Mouse (Mus musculus) embryonic facial prominence, embryonic 11.5 days (tissue): ENCODE data around the gene Spcs3. TPM values are rescaled to one million over a fixed set of nuclear protein-coding genes. Genes with fewer than 3 reads are reported as not detected.

Experiments
- ATAC-seq: fragments of 200-750 bp; cut with Nextera tagmentation; replicated peaks from 2 replicates; pipeline ENCODE4 v1.8.0; 2017; ENCODE audit warnings: low read depth; ENCODE audit not compliant: insufficient number of reproducible peaks, low FRiP score, low TSS enrichment
- DNase-seq: peaks from one replicate; pipeline ENCODE4 v3.0.0-alpha.2; 2015; ENCODE audit warnings: low spot score
- H3K27ac ChIP-seq: fragments of 300-500 bp; sonication (generic); replicated peaks from 2 replicates; pipeline ENCODE4 v1.5.1; 2014; ENCODE audit warnings: mild to moderate bottlenecking, low read depth, low read length, control low read depth
- H3K27me3 ChIP-seq: fragments of 300-500 bp; sonication (generic); 2 replicates; pipeline ENCODE4 v1.6.1; 2014; ENCODE audit warnings: mild to moderate bottlenecking, low read length, moderate library complexity, mixed read lengths; ENCODE audit not compliant: control insufficient read depth, insufficient read depth
- H3K36me3 ChIP-seq: fragments of 300-500 bp; sonication (generic); replicated peaks from 2 replicates; pipeline ENCODE4 v1.6.1; 2014; ENCODE audit warnings: low read depth, mild to moderate bottlenecking, low read length, moderate library complexity, mixed read lengths; ENCODE audit not compliant: control insufficient read depth, insufficient read depth
- H3K4me1 ChIP-seq: fragments of 300-500 bp; sonication (generic); 2 replicates; pipeline ENCODE4 v1.6.1; 2014; ENCODE audit warnings: low read length, mixed read lengths; ENCODE audit not compliant: control insufficient read depth, insufficient read depth
- H3K4me2 ChIP-seq: fragments of 300-500 bp; sonication (generic); 2 replicates; pipeline ENCODE4 v1.6.1; 2014; ENCODE audit warnings: low read depth, mild to moderate bottlenecking, control low read depth, low read length, moderate library complexity
- H3K4me3 ChIP-seq: fragments of 300-500 bp; sonication (generic); 2 replicates; pipeline ENCODE4 v1.5.1; 2014; ENCODE audit warnings: low read depth, low read length, control low read depth
- H3K9ac ChIP-seq: fragments of 300-500 bp; sonication (generic); replicated peaks from 2 replicates; pipeline ENCODE4 v1.6.1; 2014; ENCODE audit warnings: mild to moderate bottlenecking, control low read depth, low read length
- H3K9me3 ChIP-seq: fragments of 300-500 bp; sonication (generic); replicated peaks from 2 replicates; pipeline ENCODE4 v1.6.1; 2016; ENCODE audit warnings: mild to moderate bottlenecking, low read length, inconsistent platforms, mixed read lengths; ENCODE audit not compliant: control insufficient read depth
- WGBS: fragments of 180-500 bp; shearing (Covaris S2); extraction: QIAGEN DNeasy Blood & Tissue Kit; methylation state at CpG from one replicate; pipeline ENCODE4 v1.1.7; 2014; 5-methylcytosine and 5-hydroxymethylcytosine counted together
- polyA plus RNA-seq: library from polyadenylated mRNA; unstranded; fragments of >200 nt; fragmentation: Nextera tagmentation; extraction: Ambion mirVana; gene quantifications from 2 replicates; pipeline ENCODE4 v1.2.1, GENCODE M21; 2014

Spcs3 gene
- 92.4 and 111 TPM in 2 replicates for polyA plus RNA-seq

- Histone ChIP-seq H3K36me3 (no peaks in the 10 kb centered on the region), H3K9me3 (no peaks in the 10 kb centered on the region), H3K4me3 (peak within 1 kb of the TSS; percentile 84), H3K27me3 (no peaks in the 10 kb centered on the region), H3K9ac (peak within 1 kb of the TSS; percentile 92), H3K4me1 (no peaks in the 10 kb centered on the region), H3K4me2 (peak within 1 kb of the TSS; percentile 62), H3K27ac (peak within 1 kb of the TSS; percentile 44; the same call in 1 of the 2 replicates)
- ATAC-seq (peak; percentile 95), DNase-seq (peak; percentile 97)
- WGBS: under 1% methylated on average over 89 of the region's 89 CpGs
Observed at GRCm38 (mm10) chr8:54529382-54530296, at the start of gene Spcs3, which contains the start of gene Asb5. Gene Spcs3, minus strand, starts transcription at chr8:54529998. Gene Asb5, plus strand, starts transcription at chr8:54529580.

- Histone ChIP-seq H3K4me2 (no peak overlapping the region), H3K27ac (no peak overlapping the region), H3K4me1 (no peaks in the 10 kb centered on the region), H3K9ac (no peak overlapping the region), H3K9me3 (no peaks in the 10 kb centered on the region), H3K4me3 (no peak overlapping the region), H3K36me3 (no peaks in the 10 kb centered on the region), H3K27me3 (no peaks in the 10 kb centered on the region)
- DNase-seq (peak; percentile 23), ATAC-seq (no peak)
- WGBS: 46% methylated on average over 15 of the region's 15 CpGs
Observed at GRCm38 (mm10) chr8:54570618-54571609, 41.1 kb upstream of the Spcs3 start.

GRCm38 (mm10) chr8:54567168-54567567, 37.4 kb upstream of the Spcs3 start:
- no peaks in the 10 kb centered on the region for H3K27me3 ChIP-seq
- H3K9me3 ChIP-seq: no peaks in the 10 kb centered on the region
- H3K9ac ChIP-seq: no peak overlapping the region
- no peak overlapping the region for H3K27ac ChIP-seq
- DNase-seq (no peak), ATAC-seq (no peak)
- no peaks in the 10 kb centered on the region for H3K36me3 ChIP-seq
- no peaks in the 10 kb centered on the region for H3K4me1 ChIP-seq
- no peak overlapping the region for H3K4me3 ChIP-seq
- 71% methylated on average over 2 of the region's 2 CpGs for WGBS
- H3K4me2 ChIP-seq: no peak overlapping the region

- no peak overlapping the region for H3K9ac ChIP-seq
- DNase-seq (no peak), ATAC-seq (no peak)
- no peaks in the 10 kb centered on the region for H3K4me1 ChIP-seq
- H3K27me3 ChIP-seq: no peaks in the 10 kb centered on the region
- H3K27ac ChIP-seq: no peak overlapping the region
- no peaks in the 10 kb centered on the region for H3K9me3 ChIP-seq
- no peaks in the 10 kb centered on the region for H3K36me3 ChIP-seq
- 82% methylated on average over 7 of the region's 7 CpGs for WGBS
- H3K4me3 ChIP-seq: no peak overlapping the region
- H3K4me2 ChIP-seq: no peak overlapping the region
Observed at GRCm38 (mm10) chr8:54565603-54566260, 35.9 kb upstream of the Spcs3 start.

GRCm38 (mm10) chr8:54565181-54565580, 35.4 kb upstream of the Spcs3 start:
- no peaks in the 10 kb centered on the region for H3K9me3 ChIP-seq
- no peak overlapping the region for H3K27ac ChIP-seq
- 90% methylated on average over 1 of the region's 1 CpGs for WGBS
- H3K9ac ChIP-seq: no peak overlapping the region
- H3K27me3 ChIP-seq: no peaks in the 10 kb centered on the region
- no peak for DNase-seq
- no peak overlapping the region for H3K4me2 ChIP-seq
- H3K4me3 ChIP-seq: no peak overlapping the region
- H3K36me3 ChIP-seq: no peaks in the 10 kb centered on the region
- H3K4me1 ChIP-seq: no peaks in the 10 kb centered on the region
- ATAC-seq: no peak

- Histone ChIP-seq H3K4me3 (no peak overlapping the region), H3K4me2 (no peak overlapping the region), H3K9ac (no peak overlapping the region), H3K27ac (no peak overlapping the region), H3K4me1 (no peaks in the 10 kb centered on the region), H3K9me3 (no peaks in the 10 kb centered on the region), H3K27me3 (no peaks in the 10 kb centered on the region), H3K36me3 (no peaks in the 10 kb centered on the region)
- WGBS: 70% methylated on average over 4 of the region's 4 CpGs
- ATAC-seq: no peak
- DNase-seq: no peak
Observed at GRCm38 (mm10) chr8:54562137-54562536, 32.3 kb upstream of the Spcs3 start.

GRCm38 (mm10) chr8:54554921-54555320, 25.1 kb upstream of the Spcs3 start:
- WGBS: 80% methylated on average over 2 of the region's 2 CpGs
- no peak overlapping the region for H3K27ac ChIP-seq
- DNase-seq: no peak
- no peaks in the 10 kb centered on the region for H3K36me3 ChIP-seq
- H3K4me1 ChIP-seq: no peaks in the 10 kb centered on the region
- no peaks in the 10 kb centered on the region for H3K9me3 ChIP-seq
- H3K27me3 ChIP-seq: no peaks in the 10 kb centered on the region
- H3K4me3 ChIP-seq: no peak overlapping the region
- no peak overlapping the region for H3K4me2 ChIP-seq
- no peak overlapping the region for H3K9ac ChIP-seq
- no peak for ATAC-seq
